ENCODE assay signal across 28 mouse cellular contexts in the genomic region with DNA sequence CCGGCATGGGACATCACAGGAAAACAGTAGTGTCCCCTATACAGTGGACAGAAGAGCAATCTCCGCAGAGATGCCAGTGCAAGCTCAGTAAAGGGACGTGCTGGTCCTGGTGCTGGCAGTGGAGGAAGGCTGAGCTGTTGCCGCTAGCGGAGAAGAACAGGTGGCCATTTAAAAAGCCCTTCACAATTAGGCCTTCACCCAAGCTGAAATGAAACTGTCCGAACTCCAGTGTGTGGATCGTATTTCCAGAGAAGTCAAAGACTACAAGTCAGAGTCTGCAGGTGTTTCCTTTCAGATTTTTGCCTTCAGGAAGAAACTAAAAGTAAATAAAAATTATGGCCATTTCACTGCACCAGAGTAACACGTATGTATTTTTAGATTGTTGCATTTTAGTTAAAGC.
DNase-seq lines count a peak whose midpoint lies in the region; ATAC-seq lines count a peak whose summit lies in the region.
"Had no signal": no experiment of that assay in that cellular context is flagged by ENCODE, and none has a peak within 500 bp of the region (broad histone marks: within the 10 kb centered on the region; RNA-seq: fewer than 3 reads in every experiment).

No protein-coding gene starts in this region.

- DNase-seq in cerebellum, postnatal 25 days = peak; percentile 28 to 36
- DNase-seq in cerebellum, adult 18-20 months = no peak
- no peak for DNase-seq in kidney, adult 9 months
- peak; percentile 31 for DNase-seq in forelimb bud, embryonic 11.5 days (ENCODE audit: low read depth, low spot score)
- DNase-seq in midbrain, embryonic 11.5 days (ENCODE audit: low spot score, missing footprints) = no peak
- no peak for DNase-seq in urinary bladder, postnatal 25 days (ENCODE audit: low spot score)
- DNase-seq: adrenal gland, postnatal 36 days; cerebellum, adult 11 months; embryo, embryonic 11 days; heart, adult 11 months; heart, postnatal 10 days; kidney, postnatal 10 days; lung, postnatal 4 days; thymus, adult 18-20 months; thymus, postnatal 36 days had no signal

- peak overlapping the region; percentile 17; the same call in 1 of the 2 replicates for H3K4me2 ChIP-seq in kidney, embryonic 15.5 days
- H3K4me2 ChIP-seq in midbrain, embryonic 11.5 days = no peak overlapping the region
- H3K4me2 ChIP-seq: heart, embryonic 12.5 days; neural tube, embryonic 15.5 days had no signal

- no peak overlapping the region for H3K27ac ChIP-seq in kidney, embryonic 15.5 days
- no peak overlapping the region for H3K27ac ChIP-seq in midbrain, embryonic 11.5 days (ENCODE audit: low read depth, low read length)
- H3K27ac ChIP-seq: forebrain, embryonic 10.5 days; hindbrain, embryonic 10.5 days; hindbrain, postnatal 0 days; midbrain, embryonic 10.5 days; neural tube, embryonic 15.5 days had no signal

- WGBS in kidney, embryonic 15.5 days = 35% methylated on average over 8 of the region's 8 CpGs
- 85% methylated on average over 8 of the region's 8 CpGs for WGBS in midbrain, embryonic 11.5 days

- H3K27me3 ChIP-seq in kidney, embryonic 15.5 days = no peaks in the 10 kb centered on the region
- H3K27me3 ChIP-seq in midbrain, embryonic 11.5 days (ENCODE audit: control insufficient read depth, insufficient read depth, low read length) = no peaks in the 10 kb centered on the region
- H3K27me3 ChIP-seq: CH12.LX; heart, embryonic 12.5 days; neural tube, embryonic 15.5 days; Patski had no signal

- no peaks in the 10 kb centered on the region for H3K36me3 ChIP-seq in kidney, embryonic 15.5 days
- H3K36me3 ChIP-seq in midbrain, embryonic 11.5 days (ENCODE audit: control insufficient read depth, insufficient read depth, low read length) = no peaks in the 10 kb centered on the region
- H3K36me3 ChIP-seq: forebrain, embryonic 10.5 days; G1E; midbrain, embryonic 10.5 days; neural tube, embryonic 15.5 days had no signal

- ATAC-seq in kidney, embryonic 15.5 days (replicated peaks; ENCODE audit: low FRiP score) = no peak; the same call in 1 of the 2 replicates
- 0 out of 2 replicates have a peak, but pooled peaks have one; percentile 22 for ATAC-seq in common myeloid progenitor, adult 5-6 weeks (replicated peaks; ENCODE audit: low read depth, poor library complexity, severe bottlenecking)
- ATAC-seq in midbrain, embryonic 11.5 days (ENCODE audit: low FRiP score) = no peak
- ATAC-seq: forebrain, embryonic 16.5 days; hindbrain, postnatal 0 days; intestine, embryonic 16.5 days; Patski had no signal

- H3K4me3 ChIP-seq in kidney, embryonic 15.5 days (replicated peaks) = no peak overlapping the region
- H3K4me3 ChIP-seq in midbrain, embryonic 11.5 days (ENCODE audit: low read depth, low read length) = no peak overlapping the region
- H3K4me3 ChIP-seq: forebrain, embryonic 10.5 days; heart, embryonic 12.5 days; hindbrain, embryonic 10.5 days; midbrain, embryonic 10.5 days; neural tube, embryonic 15.5 days had no signal

- peaks cover 5% of the 10 kb centered on the region; the same call in 1 of the 2 replicates for H3K9me3 ChIP-seq in kidney, embryonic 15.5 days (replicated peaks)
- H3K9me3 ChIP-seq in midbrain, embryonic 11.5 days (ENCODE audit: control insufficient read depth, low read length) = no peaks in the 10 kb centered on the region
- H3K9me3 ChIP-seq: midbrain, embryonic 10.5 days; neural tube, embryonic 15.5 days had no signal

- H3K4me1 ChIP-seq in kidney, embryonic 15.5 days = peaks cover 6% of the 10 kb centered on the region; the same call in 1 of the 2 replicates
- H3K4me1 ChIP-seq in midbrain, embryonic 11.5 days (ENCODE audit: control insufficient read depth, insufficient read depth, low read length) = no peaks in the 10 kb centered on the region
- H3K4me1 ChIP-seq: heart, embryonic 12.5 days; hindbrain, embryonic 10.5 days; midbrain, embryonic 10.5 days; neural tube, embryonic 15.5 days had no signal

- no peak overlapping the region for H3K9ac ChIP-seq in kidney, embryonic 15.5 days
- H3K9ac ChIP-seq in midbrain, embryonic 11.5 days (ENCODE audit: low read length) = no peak overlapping the region
- H3K9ac ChIP-seq: heart, embryonic 12.5 days; neural tube, embryonic 15.5 days had no signal

Comparison
In these comparisons a context has a peak if more than half of its experiments do, and no peak if none do; other contexts are left out.
1. DNase-seq: peak in cerebellum, postnatal 25 days (2 of 2) and forelimb bud, embryonic 11.5 days (single experiment); none in cerebellum, adult 18-20 months (0 of 2), kidney, adult 9 months (single experiment), midbrain, embryonic 11.5 days (single experiment) and urinary bladder, postnatal 25 days (single experiment).